Mouse (Mus musculus): ENCODE data around the gene Hist1h2bh. TPM values are rescaled to one million over a fixed set of nuclear protein-coding genes. Genes with fewer than 3 reads are reported as not detected.

The Hist1h2bh gene
- total RNA-seq, 2 experiments from 2014 or later = 1.1 to 1.2 TPM

- DNase-seq = no peak
Observed at GRCm38 (mm10) chr13:23505662-23506345, 37.4 kb downstream of the Hist1h2bh start.

DNA sequence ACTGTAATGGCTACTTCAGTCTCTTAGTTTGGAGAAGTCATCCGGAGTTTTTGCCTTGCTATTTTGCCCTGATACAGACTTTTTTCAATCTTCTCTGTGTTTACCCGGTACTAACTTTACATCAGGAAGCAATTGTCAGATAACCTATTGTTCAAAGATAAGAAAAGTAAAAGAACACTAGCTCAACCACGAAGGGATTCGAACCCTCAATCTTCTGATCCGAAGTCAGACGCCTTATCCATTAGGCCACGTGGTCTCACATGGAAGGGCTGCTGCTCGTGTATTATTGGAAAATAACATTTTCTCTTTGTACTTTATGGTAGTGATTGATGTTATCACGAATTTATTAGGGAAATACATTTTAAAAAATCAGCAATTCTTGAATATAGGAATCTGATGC, 39.4 kb downstream of the Hist1h2bh start:
- DNase-seq = peak in 1 of 2 experiments; percentile 44

GRCm38 (mm10) chr13:23502916-23503315, 40.3 kb downstream of the Hist1h2bh start:
- no peak for DNase-seq

GRCm38 (mm10) chr13:23502031-23502567, 41.1 kb downstream of the Hist1h2bh start:
- DNase-seq = no peak

- DNase-seq = no peak
Observed at GRCm38 (mm10) chr13:23501511-23501910, 41.7 kb downstream of the Hist1h2bh start.

DNA sequence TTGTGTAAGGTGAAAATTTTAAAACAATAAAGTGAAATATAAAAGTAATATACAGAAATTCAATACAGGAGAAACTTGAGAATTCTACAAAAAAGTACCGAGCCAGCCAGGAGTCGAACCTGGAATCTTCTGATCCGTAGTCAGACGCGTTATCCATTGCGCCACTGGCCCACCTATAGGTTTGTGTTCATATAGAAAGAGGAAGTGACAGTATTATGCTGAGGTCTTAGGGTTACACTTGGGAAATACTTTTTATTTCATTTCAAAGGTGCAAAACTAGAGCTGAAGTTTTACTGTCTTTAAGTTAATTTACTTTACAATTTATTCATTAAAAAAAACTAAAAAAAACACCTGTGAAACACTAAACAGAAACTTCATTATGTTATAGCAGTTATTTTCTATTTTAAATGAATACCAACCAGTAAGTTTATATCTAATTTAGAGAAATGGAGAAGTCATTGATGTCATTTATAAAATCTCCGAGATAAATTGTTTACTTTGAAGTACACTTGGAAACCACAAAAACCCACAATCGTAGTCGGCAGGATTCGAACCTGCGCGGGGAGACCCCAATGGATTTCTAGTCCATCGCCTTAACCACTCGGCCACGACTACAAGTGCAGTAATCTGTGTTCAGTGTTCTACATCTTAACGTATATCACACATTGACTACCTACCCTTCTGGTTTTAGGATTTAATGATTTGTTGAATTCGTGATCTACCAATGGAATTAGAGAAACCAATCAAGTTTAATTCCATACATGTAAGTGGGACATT, 42.6 kb downstream of the Hist1h2bh start:
- DNase-seq = peak; percentile 63 to 78

DNA sequence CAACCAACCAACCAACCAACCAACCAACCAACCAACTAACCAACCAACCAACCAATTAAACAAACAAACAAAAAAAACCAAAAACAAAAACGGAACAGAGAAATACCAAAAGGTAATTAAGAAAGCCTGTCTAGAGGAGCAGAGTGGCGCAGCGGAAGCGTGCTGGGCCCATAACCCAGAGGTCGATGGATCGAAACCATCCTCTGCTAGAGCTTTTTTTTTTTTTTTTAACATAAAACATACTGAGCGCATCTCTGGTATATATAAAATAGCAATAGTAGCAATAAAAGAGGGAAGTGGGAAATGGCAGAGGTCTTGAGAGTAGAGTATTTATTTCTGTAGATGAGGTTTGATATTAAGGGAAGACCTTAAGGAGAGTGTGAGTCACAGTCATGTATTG, 43.2 kb downstream of the Hist1h2bh start:
- DNase-seq = no peak

GRCm38 (mm10) chr13:23498653-23499052, 44.5 kb downstream of the Hist1h2bh start:
- DNase-seq = no peak

- peak; percentile 42 to 62 for DNase-seq
Observed at GRCm38 (mm10) chr13:23497656-23498321, 45.4 kb downstream of the Hist1h2bh start.

- DNase-seq = no peak
Observed at GRCm38 (mm10) chr13:23495526-23495925, 47.7 kb downstream of the Hist1h2bh start.

DNA sequence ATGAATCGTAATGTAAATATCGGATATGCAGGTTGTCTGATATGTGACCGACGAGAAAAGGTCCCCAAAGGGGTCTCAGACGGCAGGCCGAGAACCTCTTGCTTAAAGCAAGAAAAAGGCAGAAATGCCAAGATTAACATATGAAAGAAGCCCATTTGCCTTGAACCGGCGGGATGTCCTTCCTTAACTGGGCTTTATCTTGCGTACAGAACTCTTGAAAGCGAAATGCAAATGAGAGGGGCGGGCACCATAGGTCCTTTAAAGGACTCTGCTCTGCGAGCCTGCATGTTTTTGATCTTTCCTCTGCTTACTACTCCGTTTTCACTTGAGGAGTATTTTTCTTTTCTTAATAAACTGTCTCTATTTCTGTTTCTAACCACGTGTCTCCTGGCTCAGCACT, 51.2 kb downstream of the Hist1h2bh start:
- no peak for DNase-seq

Small RNA genes within 50 kb of the gene (microRNA-seq; reads per million reads assigned to microRNA genes)
- gene Gm44297 (0 reads per million in 2 experiments), gene Gm44359 (0 reads per million in 2 experiments), gene Gm44394 (0 reads per million in 2 experiments), gene n-TStga1 (0 reads per million in 2 experiments)

Other genes with a start within 250 kb of the Hist1h2bh start
- gene Zfp322a, start 174.2 kb downstream of the Hist1h2bh start, total RNA-seq (2021) = 10 to 100 TPM; 37.7 to 38.8 TPM
- gene Abt1, start 119.5 kb downstream of the Hist1h2bh start, total RNA-seq (2021) = 1 to 10 TPM; 7.9 to 8.7 TPM
- not detected for gene Btn1a1, start 77.5 kb downstream of the Hist1h2bh start, total RNA-seq (2021)
- under 1 TPM; 0.51 to 0.80 TPM for gene Btn2a2, start 54.5 kb downstream of the Hist1h2bh start, total RNA-seq (2021)
- gene Hist1h4h, start 12.3 kb downstream of the Hist1h2bh start, total RNA-seq (2021) = 100 to 1,000 TPM; 363 to 377 TPM
- gene Hist1h2af, start 9.5 kb downstream of the Hist1h2bh start, total RNA-seq (2021) = 10 to 100 TPM; 12.2 to 14.4 TPM
- 1 to 10 TPM; 3.9 to 4.9 TPM for gene Hist1h3g, start 8.0 kb downstream of the Hist1h2bh start, total RNA-seq (2021)
- gene Hist1h3f, start 660 bp upstream of the Hist1h2bh start, total RNA-seq (2021) = 10 to 100 TPM; 16.2 to 17.4 TPM
- gene Hist1h4f, start 8.3 kb upstream of the Hist1h2bh start, total RNA-seq (2021) = 100 to 1,000 TPM; 143 to 156 TPM
- gene Hist1h1d, start 9.9 kb upstream of the Hist1h2bh start, total RNA-seq (2021) = 1 to 10 TPM; 4.3 to 6.0 TPM
- gene Hist1h3e, start 19.0 kb upstream of the Hist1h2bh start, total RNA-seq (2021) = 10 to 100 TPM; 47.8 to 49.2 TPM
- gene Hist1h2ae, start 27.8 kb upstream of the Hist1h2bh start, total RNA-seq (2021) = 1 to 10 TPM; 5.6 to 6.4 TPM
- gene Hist1h2bg, start 28.0 kb upstream of the Hist1h2bh start, total RNA-seq (2021) = 10 to 100 TPM; 74.7 to 86.4 TPM
- gene Hist1h2bf, start 30.8 kb upstream of the Hist1h2bh start, total RNA-seq (2021) = 10 to 100 TPM; 30.2 to 30.9 TPM
- 1 to 10 TPM; 5.2 to 9.9 TPM for gene Hist1h2ad, start 31.0 kb upstream of the Hist1h2bh start, total RNA-seq (2021)
- 10 to 100 TPM; 12.8 to 15.5 TPM for gene Hist1h3d, start 32.4 kb upstream of the Hist1h2bh start, total RNA-seq (2021)
- gene Hist1h4d, start 38.2 kb upstream of the Hist1h2bh start, total RNA-seq (2021) = 100 to 1,000 TPM; 132 to 135 TPM
- 10 to 100 TPM; 12.0 to 12.3 TPM for gene Hist1h2be, start 77.7 kb upstream of the Hist1h2bh start, total RNA-seq (2021)
- gene Hist1h1e, start 79.2 kb upstream of the Hist1h2bh start, total RNA-seq (2021) = 10 to 100 TPM; 42.1 to 46.4 TPM
- 1 to 10 TPM; 2.7 to 3.5 TPM for gene Hist1h2ac, start 140.6 kb upstream of the Hist1h2bh start, total RNA-seq (2021)
- 10 to 100 TPM; 50.8 to 57.7 TPM for gene Hist1h2bc, start 140.8 kb upstream of the Hist1h2bh start, total RNA-seq (2021)
- not detected for gene Hist1h1t, start 152.4 kb upstream of the Hist1h2bh start, total RNA-seq (2021)
- 10 to 100 TPM; 95.4 to 98.7 TPM for gene Hist1h4c, start 155.1 kb upstream of the Hist1h2bh start, total RNA-seq (2021)
- 1 to 10 TPM; 1.7 to 3.0 TPM for gene Hfe, start 167.5 kb upstream of the Hist1h2bh start, total RNA-seq (2021)
- 10 to 100 TPM; 52.8 to 55.3 TPM for gene Hist1h1c, start 195.4 kb upstream of the Hist1h2bh start, total RNA-seq (2021)
- gene Hist1h3c, start 202.2 kb upstream of the Hist1h2bh start, total RNA-seq (2021) = 1 to 10 TPM; 2.5 to 5.2 TPM
- 10 to 100 TPM; 23.0 to 24.2 TPM for gene Hist1h2bb, start 203.3 kb upstream of the Hist1h2bh start, total RNA-seq (2021)
- 10 to 100 TPM; 29.8 to 37.0 TPM for gene Hist1h2ab, start 207.7 kb upstream of the Hist1h2bh start, total RNA-seq (2021)
- gene Hist1h3b, start 208.9 kb upstream of the Hist1h2bh start, total RNA-seq (2021) = 10 to 100 TPM; 15.0 to 21.4 TPM
- gene Hist1h4b, start 213.6 kb upstream of the Hist1h2bh start, total RNA-seq (2021) = 10 to 100 TPM; 83.9 to 89.6 TPM
- 10 to 100 TPM; 35.4 to 47.1 TPM for gene Hist1h4a, start 217.8 kb upstream of the Hist1h2bh start, total RNA-seq (2021)
- 10 to 100 TPM; 37.3 to 46.3 TPM for gene Hist1h3a, start 219.0 kb upstream of the Hist1h2bh start, total RNA-seq (2021)
- 10 to 100 TPM; 17.0 to 19.5 TPM for gene Hist1h1a, start 220.3 kb upstream of the Hist1h2bh start, total RNA-seq (2021)
- gene Trim38, start 226.5 kb upstream of the Hist1h2bh start, total RNA-seq (2021) = under 1 TPM in 1 of 2 experiments, not detected in 1; 0.18 TPM

Data from layer of hippocampus, postnatal 36 days (tissue).